Mouse (Mus musculus) left cerebral cortex, postnatal 36 days (tissue): ENCODE measurements around the gene Samd4b. TPM values are rescaled to one million over a fixed set of nuclear protein-coding genes. Genes with fewer than 3 reads are reported as not detected.

ENCODE experiments used
- DNase-seq, 2 experiments: peaks; one replicate each; pipeline ENCODE4 v3.0.0; 2021 to 2022; ENCODE audit warnings: low spot score in 2 of 2, mixed read lengths in 1 of 2
- intact Hi-C: fragments of 180-260 bp; cut with DNase I; formaldehyde crosslinking; loops from one replicate; pipeline ENCODE4 v1.15.1; 2025
- microRNA-seq: library from miRNA; unstranded; fragments of <30 nt; microRNA quantifications from one replicate; pipeline ENCODE4 v1.2.0, GENCODE M21; 2022
- total RNA-seq, 2 experiments: library from RNA; stranded (reverse); gene quantifications; 2 replicates each; pipeline ENCODE4 v1.2.3; 2021

The Samd4b gene
- total RNA-seq, 2 experiments from 2014 or later, result 68.7 to 68.8 TPM

GRCm38 (mm10) chr7:28351676-28352191, 246.2 kb downstream of the Samd4b start:
- no peak for DNase-seq
- intact Hi-C loops, result no loop called here

DNA sequence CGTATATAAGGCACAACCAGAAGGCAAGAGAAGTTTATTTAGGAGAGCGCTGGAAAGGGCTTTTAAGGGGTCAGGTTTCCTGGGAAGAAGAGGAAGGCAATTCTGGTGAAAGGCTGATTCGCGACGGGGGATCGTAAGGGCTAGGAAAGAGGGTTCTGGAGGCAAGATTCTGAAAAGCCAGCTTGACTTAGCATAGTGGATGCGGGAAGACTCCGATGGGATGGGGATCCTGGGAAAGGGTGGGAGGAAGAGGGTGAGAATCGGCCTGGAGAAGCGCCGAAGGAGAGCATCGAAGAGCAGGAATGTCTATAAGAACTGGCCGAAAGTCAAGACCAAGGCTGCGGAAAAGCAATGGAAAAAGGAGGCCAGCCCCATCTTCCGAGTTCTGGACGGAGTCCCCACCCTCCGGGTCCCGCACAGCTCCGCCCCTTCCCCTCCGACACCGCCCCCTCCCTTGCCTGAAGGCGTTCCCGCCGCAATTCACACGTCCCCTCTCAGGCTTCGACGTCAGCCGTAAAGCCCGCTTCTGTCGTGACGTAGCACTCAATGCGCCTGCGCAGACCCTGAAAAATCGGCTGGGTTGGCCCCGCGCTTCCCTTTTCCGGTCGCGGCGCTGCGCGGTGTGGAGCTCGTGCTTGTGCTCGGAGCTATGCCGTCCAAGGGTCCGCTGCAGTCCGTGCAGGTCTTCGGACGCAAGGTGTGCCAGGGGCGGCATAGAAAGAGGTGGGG, 247.6 kb downstream of the Samd4b start, which contains the start of gene Rps16:
TSS of gene Rps16 (plus strand) at position 498 of the 729 bp plus-strand sequence.
- peak; percentile 98 for DNase-seq
- intact Hi-C loops, result no loop called here

Small RNA genes within 50 kb of the gene (microRNA-seq; reads per million reads assigned to microRNA genes)
- 1.3 reads per million for gene Mir7049

Other genes with a start within 250 kb of the Samd4b start
- gene Rps16, start 247.5 kb downstream of the Samd4b start, total RNA-seq, result 100 to 1,000 TPM; 425 to 456 TPM
- 1 to 10 TPM; 6.2 to 9.7 TPM for gene Plekhg2, start 225.5 kb downstream of the Samd4b start, total RNA-seq
- 1 to 10 TPM; 2.6 to 3.3 TPM for gene Zfp36, start 217.9 kb downstream of the Samd4b start, total RNA-seq
- 10 to 100 TPM; 17.9 to 21.3 TPM for gene Med29, start 205.4 kb downstream of the Samd4b start, total RNA-seq
- gene Paf1, start 205.2 kb downstream of the Samd4b start, total RNA-seq, result 10 to 100 TPM; 59.0 to 72.1 TPM
- 1 to 10 TPM; 1.3 to 2.0 TPM for gene Gmfg, start 160.7 kb downstream of the Samd4b start, total RNA-seq
- 10 to 100 TPM; 85.9 to 93.8 TPM for gene Lrfn1, start 146.2 kb downstream of the Samd4b start, total RNA-seq
- gene Ifnl2, start 87.7 kb downstream of the Samd4b start, total RNA-seq, result not detected
- gene Ifnl3, start 75.3 kb downstream of the Samd4b start, total RNA-seq, result not detected
- gene Sycn, start 57.3 kb downstream of the Samd4b start, total RNA-seq, result not detected
- under 1 TPM; 0.27 to 0.52 TPM for gene Nccrp1, start 50.9 kb downstream of the Samd4b start, total RNA-seq
- gene Pak4, start within 50 bp of the Samd4b start, total RNA-seq, result 10 to 100 TPM in 1 of 2 experiments, 1 to 10 TPM in 1; 9.0 to 10.4 TPM
- 1 to 10 TPM in 1 of 2 experiments, under 1 TPM in 1; 0.99 to 1.5 TPM for gene Acp7, start 33.2 kb upstream of the Samd4b start, total RNA-seq
- 10 to 100 TPM; 23.3 to 25.0 TPM for gene Fbxo27, start 94.7 kb upstream of the Samd4b start, total RNA-seq
- gene Fbxo17, start 118.7 kb upstream of the Samd4b start, total RNA-seq, result 1 to 10 TPM; 2.0 TPM
- 10 to 100 TPM; 66.5 to 70.2 TPM for gene Mrps12, start 143.7 kb upstream of the Samd4b start, total RNA-seq
- 10 to 100 TPM; 14.9 to 15.1 TPM for gene Sars2, start 143.8 kb upstream of the Samd4b start, total RNA-seq
- gene Ccer2, start 158.0 kb upstream of the Samd4b start, total RNA-seq, result 1 to 10 TPM; 1.3 to 2.6 TPM
- 100 to 1,000 TPM; 142 to 169 TPM for gene Sirt2, start 168.6 kb upstream of the Samd4b start, total RNA-seq
- gene Nfkbib, start 169.4 kb upstream of the Samd4b start, total RNA-seq, result 10 to 100 TPM; 34.7 to 38.9 TPM
- 1 to 10 TPM; 2.3 to 3.1 TPM for gene Rinl, start 190.8 kb upstream of the Samd4b start, total RNA-seq
- 100 to 1,000 TPM; 414 to 415 TPM for gene Hnrnpl, start 210.4 kb upstream of the Samd4b start, total RNA-seq
- gene Ech1, start 227.1 kb upstream of the Samd4b start, total RNA-seq, result 10 to 100 TPM; 45.0 to 47.8 TPM
- 1 to 10 TPM; 1.2 to 5.0 TPM for gene Lgals4, start 235.7 kb upstream of the Samd4b start, total RNA-seq